Mouse (Mus musculus): Measurements from ENCODE around the gene Fancf.
A peak's percentile ranks its signal among the peaks of the same experiment; 100 is the strongest.

DNA sequence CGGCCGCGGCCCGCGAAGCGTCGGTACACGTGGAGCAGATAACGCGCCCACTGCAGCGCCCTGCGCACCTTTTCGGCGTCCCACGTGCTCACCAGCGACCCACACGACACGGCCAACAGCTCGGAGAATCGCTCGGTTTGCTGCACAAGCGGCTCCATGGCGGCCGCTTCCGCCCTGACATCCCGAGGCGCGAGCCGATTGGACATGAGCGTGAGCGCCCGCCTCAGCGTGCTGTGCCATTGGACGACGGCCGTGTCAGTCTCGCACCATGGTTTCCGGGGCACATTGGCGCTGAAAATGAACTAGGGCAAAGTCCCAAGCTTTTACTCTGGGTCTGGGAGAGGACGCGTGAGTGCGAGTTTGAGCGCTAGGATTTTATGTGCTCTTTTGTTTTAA lies at the start of gene Fancf:
- TF ChIP-seq CTCF (IDR thresholded peaks at IDR 0.05; ENCODE audit: low read depth, low read length) (no peak), POLR2A (IDR thresholded peaks at IDR 0.05; ENCODE audit: extremely low read depth, insufficient read depth, low read length) (peak; percentile 48; the same call in 1 of the 2 replicates)
